Mouse (Mus musculus) CH12.LX (cell line): ENCODE data around the gene Gnl3l.

Source experiments
- CTCF ChIP-seq, 2 experiments: IDR thresholded peaks in 1 of 2; conservative IDR thresholded peaks in 1 of 2; 2 replicates each; pipeline ENCODE4 v1.5.1; 2011 to 2012; ENCODE audit warnings: low read depth in 2 of 2, low read length in 2 of 2, improper control_type of control experiment in 1 of 2, inconsistent platforms in 1 of 2, mild to moderate bottlenecking in 1 of 2, moderate library complexity in 1 of 2
- E2F4 ChIP-seq: IDR thresholded peaks from 2 replicates; pipeline ENCODE4 v1.6.1; 2011; ENCODE audit warnings: low read depth, low read length, improper control_type of control experiment; ENCODE audit not compliant: insufficient replicate concordance
- EP300 ChIP-seq: IDR thresholded peaks from 2 replicates; pipeline ENCODE4 v1.6.1; 2011; ENCODE audit warnings: low read length, improper control_type of control experiment
- GABPA ChIP-seq: IDR thresholded peaks from 2 replicates; pipeline ENCODE4 v1.6.1; 2012; ENCODE audit warnings: low read depth, low read length, improper control_type of control experiment, inconsistent platforms; ENCODE audit not compliant: insufficient replicate concordance
- MAX ChIP-seq: IDR thresholded peaks from 2 replicates; pipeline ENCODE4 v1.6.1; 2011; ENCODE audit warnings: low read length, improper control_type of control experiment
- MEF2A ChIP-seq: IDR thresholded peaks from 2 replicates; pipeline ENCODE4 v1.6.1; 2014; ENCODE audit warnings: low read depth, mild to moderate bottlenecking, inconsistent platforms, low read length, improper control_type of control experiment, borderline replicate concordance
- MYC ChIP-seq: IDR thresholded peaks from 2 replicates; pipeline ENCODE4 v1.6.1; 2011; ENCODE audit warnings: low read depth, mild to moderate bottlenecking, improper control_type of control experiment, low read length
- POLR2A ChIP-seq: IDR thresholded peaks from 2 replicates; pipeline ENCODE4 v1.6.1; 2011; ENCODE audit warnings: low read depth, mild to moderate bottlenecking, improper control_type of control experiment, low read length
- TCF12 ChIP-seq: IDR thresholded peaks from 2 replicates; pipeline ENCODE4 v1.6.1; 2014; ENCODE audit warnings: low read depth, mild to moderate bottlenecking, inconsistent platforms, low read length, improper control_type of control experiment
- USF1 ChIP-seq: IDR thresholded peaks from 2 replicates; pipeline ENCODE4 v1.6.1; 2014; ENCODE audit warnings: low read depth, mild to moderate bottlenecking, inconsistent platforms, low read length, improper control_type of control experiment
- ZMIZ1 ChIP-seq: IDR thresholded peaks from 2 replicates; pipeline ENCODE4 v1.6.1; 2012; ENCODE audit warnings: low read depth, mild to moderate bottlenecking, inconsistent platforms, low read length, improper control_type of control experiment

- TF ChIP-seq CTCF (conservative IDR thresholded peaks at IDR 0.05 in 1 of 2, IDR thresholded peaks at IDR 0.05 in 1 of 2; ENCODE audit: low read depth in 2 of 2, low read length in 2 of 2) (peak in 1 of 2 experiments; percentile 63; a peak in 2 of 4 replicates), MYC (no peak), GABPA (no peak), EP300 (no peak), POLR2A (no peak), MAX (no peak), USF1 (no peak), ZMIZ1 (no peak), E2F4 (no peak), TCF12 (no peak), MEF2A (no peak)
These were observed 56.4 kb downstream of the Gnl3l start for GRCm38 (mm10) chrX:150960702-150961101.
